Mouse (Mus musculus): ENCODE measurements around the gene Etv6.

Etv6 gene

GRCm38 (mm10) chr6:134259913-134260312 is 224.4 kb downstream of the Etv6 start:
- in situ Hi-C loops (cut with MboI) = no loop called here

- in situ Hi-C loops (cut with MboI) = no loop called here
Measured at GRCm38 (mm10) chr6:134261904-134262303, 226.4 kb downstream of the Etv6 start.

GRCm38 (mm10) chr6:134262383-134262782 is 226.9 kb downstream of the Etv6 start:
- in situ Hi-C loops (cut with MboI) = no loop called here

GRCm38 (mm10) chr6:134262911-134263607 is 227.6 kb downstream of the Etv6 start:
- in situ Hi-C loops (cut with MboI) = no loop called here

GRCm38 (mm10) chr6:134273884-134274283 is 238.4 kb downstream of the Etv6 start:
- in situ Hi-C loops (cut with MboI) = no loop called here

GRCm38 (mm10) chr6:134276954-134277353 is 241.5 kb downstream of the Etv6 start:
- in situ Hi-C loops (cut with MboI) = no loop called here

GRCm38 (mm10) chr6:134282095-134282494 is 246.6 kb downstream of the Etv6 start:
- in situ Hi-C loops (cut with MboI) = no loop called here

GRCm38 (mm10) chr6:134291823-134292222 is 256.3 kb downstream of the Etv6 start:
- in situ Hi-C loops (cut with MboI) = no loop called here

- in situ Hi-C loops (cut with MboI) = no loop called here
Measured at GRCm38 (mm10) chr6:134292404-134292803, 256.9 kb downstream of the Etv6 start.

GRCm38 (mm10) chr6:134293615-134294508 is 258.4 kb downstream of the Etv6 start:
- in situ Hi-C loops (cut with MboI) = no loop called here

GRCm38 (mm10) chr6:134297884-134298619 is 262.6 kb downstream of the Etv6 start:
- in situ Hi-C loops (cut with MboI) = no loop called here

GRCm38 (mm10) chr6:134301951-134302350 is 266.5 kb downstream of the Etv6 start:
- in situ Hi-C loops (cut with MboI) = no loop called here

- in situ Hi-C loops (cut with MboI) = no loop called here
Measured at GRCm38 (mm10) chr6:134311346-134311745, 275.8 kb downstream of the Etv6 start.

- in situ Hi-C loops (cut with MboI) = no loop called here
Measured at GRCm38 (mm10) chr6:134312571-134312970, 277.1 kb downstream of the Etv6 start.

GRCm38 (mm10) chr6:134317371-134317770 is 281.9 kb downstream of the Etv6 start:
- in situ Hi-C loops (cut with MboI) = no loop called here
